ENCODE assay signal across 8 mouse cellular contexts in the genomic region with DNA sequence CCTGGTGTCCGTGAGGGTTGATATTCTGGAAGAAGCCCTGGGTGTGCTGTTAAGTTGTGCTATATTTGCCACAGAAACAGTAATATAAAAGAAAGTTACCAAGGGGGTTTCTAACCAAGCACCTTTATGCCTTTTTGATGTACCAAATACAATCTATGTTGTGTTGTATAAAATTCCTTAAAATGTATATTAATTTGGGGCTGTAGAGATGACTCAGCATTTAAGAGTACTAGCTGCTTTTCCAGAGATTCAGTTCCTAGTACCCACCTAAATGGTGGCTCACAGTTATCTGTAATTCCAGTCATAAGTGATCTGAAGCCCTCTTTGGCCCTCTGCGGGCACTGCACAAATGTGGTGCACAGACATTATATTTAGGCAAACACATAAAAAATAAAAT. TPM values are rescaled to one million over a fixed set of nuclear protein-coding genes. Genes with fewer than 3 reads are reported as not detected.
A peak's percentile ranks its signal among the peaks of the same experiment; 100 is the strongest.
DNase-seq lines count a peak whose midpoint lies in the region; ATAC-seq and TF ChIP-seq lines count a peak whose summit lies in the region.

No protein-coding gene starts in this region.

- intact Hi-C loops in gastrocnemius, adult 2 months (cut with DNase I) = no loop called here

- H3K36me3 ChIP-seq in ES-Bruce4 (ENCODE audit: control insufficient read depth, insufficient read depth, low read length, poor library complexity, severe bottlenecking) = peaks cover 13% of the 10 kb centered on the region
- peaks cover 12% of the 10 kb centered on the region for H3K36me3 ChIP-seq in hindbrain, embryonic 13.5 days
- no peaks in the 10 kb centered on the region for H3K36me3 ChIP-seq in midbrain, embryonic 11.5 days (ENCODE audit: control insufficient read depth, insufficient read depth, low read length)

- peak overlapping the region; percentile 89 for H3K9ac ChIP-seq in ES-Bruce4 (ENCODE audit: low read depth, poor library complexity, severe bottlenecking)
- peak overlapping the region; percentile 89; the same call in 1 of the 2 replicates for H3K9ac ChIP-seq in hindbrain, embryonic 13.5 days
- H3K9ac ChIP-seq in midbrain, embryonic 11.5 days (ENCODE audit: low read length) = no peak overlapping the region; the same call in 1 of the 2 replicates

- TF ChIP-seq EP300 in ES-Bruce4 (IDR thresholded peaks at IDR 0.05; ENCODE audit: insufficient read depth, low read depth, low read length) = no peak

- H3K4me3 ChIP-seq in gastrocnemius, adult 2 months = no peak overlapping the region
- H3K4me3 ChIP-seq in ES-Bruce4 (ENCODE audit: low read depth, low read length) = peak overlapping the region; percentile 77
- peak overlapping the region; percentile 73 for H3K4me3 ChIP-seq in hindbrain, embryonic 13.5 days
- peak overlapping the region; percentile 65 for H3K4me3 ChIP-seq in midbrain, embryonic 11.5 days (ENCODE audit: low read depth, low read length)

- no peaks in the 10 kb centered on the region for H3K9me3 ChIP-seq in ES-Bruce4 (replicated peaks; ENCODE audit: control insufficient read depth, insufficient read depth, low read length, poor library complexity, severe bottlenecking)
- H3K9me3 ChIP-seq in hindbrain, embryonic 13.5 days = no peaks in the 10 kb centered on the region
- no peaks in the 10 kb centered on the region for H3K9me3 ChIP-seq in midbrain, embryonic 11.5 days (ENCODE audit: control insufficient read depth, low read length)

- 76% methylated on average over 2 of the region's 2 CpGs for WGBS in hindbrain, embryonic 13.5 days
- WGBS in midbrain, embryonic 11.5 days = 78% methylated on average over 2 of the region's 2 CpGs

- H3K27ac ChIP-seq in gastrocnemius, adult 2 months = peak overlapping the region; percentile 95
- no peak overlapping the region for H3K27ac ChIP-seq in ES-Bruce4 (ENCODE audit: insufficient read depth, low read length)
- peak overlapping the region; percentile 88 for H3K27ac ChIP-seq in hindbrain, embryonic 13.5 days
- H3K27ac ChIP-seq in midbrain, embryonic 11.5 days (ENCODE audit: low read depth, low read length) = no peak overlapping the region

- H3K27me3 ChIP-seq in ES-Bruce4 (ENCODE audit: control insufficient read depth, insufficient read depth, low read length, poor library complexity, severe bottlenecking) = no peaks in the 10 kb centered on the region
- no peaks in the 10 kb centered on the region for H3K27me3 ChIP-seq in hindbrain, embryonic 13.5 days
- H3K27me3 ChIP-seq in midbrain, embryonic 11.5 days (ENCODE audit: control insufficient read depth, insufficient read depth, low read length) = no peaks in the 10 kb centered on the region

- H3K4me1 ChIP-seq in ES-Bruce4 (ENCODE audit: control insufficient read depth, insufficient read depth, low read length) = no peaks in the 10 kb centered on the region
- H3K4me1 ChIP-seq in hindbrain, embryonic 13.5 days (replicated peaks) = peaks cover 33% of the 10 kb centered on the region
- peaks cover 18% of the 10 kb centered on the region for H3K4me1 ChIP-seq in midbrain, embryonic 11.5 days (ENCODE audit: control insufficient read depth, insufficient read depth, low read length)

- H3K4me2 ChIP-seq in hindbrain, embryonic 13.5 days = peak overlapping the region; percentile 88
- peak overlapping the region; percentile 84 for H3K4me2 ChIP-seq in midbrain, embryonic 11.5 days

- DNase-seq in gastrocnemius, adult 2 months = no peak
- DNase-seq in gastrocnemius, postnatal 4 days (ENCODE audit: low spot score in 2 of 2) = no peak
- no peak for DNase-seq in midbrain, embryonic 11.5 days (ENCODE audit: low spot score, missing footprints)
- DNase-seq in spleen, postnatal 36 days (ENCODE audit: low spot score in 2 of 2) = no peak
- no peak for DNase-seq in retina, embryonic 14.5 days (ENCODE audit: low spot score)
- DNase-seq in spleen, adult 18-20 months = no peak

- ATAC-seq in hindbrain, embryonic 13.5 days (ENCODE audit: low FRiP score) = no peak
- no peak for ATAC-seq in midbrain, embryonic 11.5 days (ENCODE audit: low FRiP score)

- TF ChIP-seq CTCF in gastrocnemius, adult 2 months (IDR thresholded peaks at IDR 0.05) = no peak
- TF ChIP-seq CTCF in ES-Bruce4 (IDR thresholded peaks at IDR 0.05; ENCODE audit: low read depth, low read length) = no peak

- no peak for TF ChIP-seq POLR2A in ES-Bruce4 (IDR thresholded peaks at IDR 0.05; ENCODE audit: insufficient read depth, low read length)

RNA-seq across cellular contexts. Expression of a gene that starts 1.4 kb away (rescaled TPM):
- total RNA-seq in gastrocnemius, adult 2 months (2021) = 10 to 100 TPM; 11.7 to 17.6 TPM
- 10 to 100 TPM; 47.8 to 50.2 TPM for total RNA-seq in gastrocnemius, postnatal 4 days (2021)
- polyA plus RNA-seq in ES-Bruce4 (2011; ENCODE audit: insufficient read depth, insufficient read length, low read depth, missing spikeins) = 54.2 and 56.0 TPM in 2 replicates
- 115 and 123 TPM in 2 replicates for polyA plus RNA-seq in hindbrain, embryonic 13.5 days (2015; fragmentation: Nextera tagmentation; extraction: Ambion mirVana)
- 147 and 152 TPM in 2 replicates for polyA plus RNA-seq in midbrain, embryonic 11.5 days (2014; fragmentation: Nextera tagmentation; extraction: Ambion mirVana)

RNA-seq across cellular contexts. Expression of a gene that starts 4.3 kb away (rescaled TPM):
- total RNA-seq in gastrocnemius, adult 2 months (2021) = 10 to 100 TPM; 23.3 to 37.8 TPM
- 100 to 1,000 TPM in 1 of 2 experiments, 10 to 100 TPM in 1; 97.3 to 118 TPM for total RNA-seq in gastrocnemius, postnatal 4 days (2021)
- polyA plus RNA-seq in ES-Bruce4 (2011; ENCODE audit: insufficient read depth, insufficient read length, low read depth, missing spikeins) = 201 and 274 TPM in 2 replicates
- 479 and 486 TPM in 2 replicates for polyA plus RNA-seq in hindbrain, embryonic 13.5 days (2015; fragmentation: Nextera tagmentation; extraction: Ambion mirVana)
- 658 and 748 TPM in 2 replicates for polyA plus RNA-seq in midbrain, embryonic 11.5 days (2014; fragmentation: Nextera tagmentation; extraction: Ambion mirVana)

RNA-seq across cellular contexts. Expression of a gene that starts 30.1 kb away (rescaled TPM):
- total RNA-seq in gastrocnemius, adult 2 months (2021) = 10 to 100 TPM; 49.7 to 50.8 TPM
- total RNA-seq in gastrocnemius, postnatal 4 days (2021) = 10 to 100 TPM; 84.7 to 88.8 TPM
- 50.1 and 51.7 TPM in 2 replicates for polyA plus RNA-seq in ES-Bruce4 (2011; ENCODE audit: insufficient read depth, insufficient read length, low read depth, missing spikeins)
- polyA plus RNA-seq in hindbrain, embryonic 13.5 days (2015; fragmentation: Nextera tagmentation; extraction: Ambion mirVana) = 110 and 114 TPM in 2 replicates
- polyA plus RNA-seq in midbrain, embryonic 11.5 days (2014; fragmentation: Nextera tagmentation; extraction: Ambion mirVana) = 107 and 119 TPM in 2 replicates

RNA-seq across cellular contexts. Expression of a gene that starts 37.2 kb away (rescaled TPM):
- total RNA-seq in gastrocnemius, adult 2 months (2021) = 10 to 100 TPM; 20.7 to 22.7 TPM
- 10 to 100 TPM; 61.3 to 77.4 TPM for total RNA-seq in gastrocnemius, postnatal 4 days (2021)
- polyA plus RNA-seq in ES-Bruce4 (2011; ENCODE audit: insufficient read depth, insufficient read length, low read depth, missing spikeins) = 79.7 and 81.2 TPM in 2 replicates
- 359 and 370 TPM in 2 replicates for polyA plus RNA-seq in hindbrain, embryonic 13.5 days (2015; fragmentation: Nextera tagmentation; extraction: Ambion mirVana)
- polyA plus RNA-seq in midbrain, embryonic 11.5 days (2014; fragmentation: Nextera tagmentation; extraction: Ambion mirVana) = 241 and 255 TPM in 2 replicates

RNA-seq across cellular contexts. Expression of a gene that starts 59.6 kb away (rescaled TPM):
- under 1 TPM in 1 of 2 experiments, not detected in 1; 0.53 TPM for total RNA-seq in gastrocnemius, adult 2 months (2021)
- not detected for total RNA-seq in gastrocnemius, postnatal 4 days (2021)
- polyA plus RNA-seq in ES-Bruce4 (2011; ENCODE audit: insufficient read depth, insufficient read length, low read depth, missing spikeins) = not detected in 2 replicates
- 0.52 TPM in 1 of 2 replicates, not detected in the other for polyA plus RNA-seq in hindbrain, embryonic 13.5 days (2015; fragmentation: Nextera tagmentation; extraction: Ambion mirVana)
- polyA plus RNA-seq in midbrain, embryonic 11.5 days (2014; fragmentation: Nextera tagmentation; extraction: Ambion mirVana) = not detected in 2 replicates

Comparison
In these comparisons a context has a peak if more than half of its experiments do, and no peak if none do; other contexts are left out.
1. H3K27ac ChIP-seq: peak in gastrocnemius, adult 2 months (single experiment) and hindbrain, embryonic 13.5 days (single experiment); none in ES-Bruce4 (single experiment) and midbrain, embryonic 11.5 days (single experiment).